Mouse (Mus musculus) gastrocnemius, postnatal 14 days (tissue): ENCODE measurements at regions not wholly inside any gene's neighbourhood (a gene's known extent, or its start where the extent isn't known, plus 50 kb on each side); places are given as distances from the start of the nearest gene placed in this dataset.
"Not testable (repeated sequence)": the region's sequence is repeated elsewhere in the genome, so short reads cannot be mapped to it uniquely, and the experiment has no call there.

Experiments
- DNase-seq: peaks from one replicate; pipeline ENCODE4 v3.0.0; 2021; ENCODE audit warnings: mixed read lengths
- intact Hi-C: fragments of 180-260 bp; cut with DNase I; formaldehyde crosslinking; loops from one replicate; pipeline ENCODE4 v1.15.1; 2025; ENCODE audit warnings: low total_unique reads

DNA sequence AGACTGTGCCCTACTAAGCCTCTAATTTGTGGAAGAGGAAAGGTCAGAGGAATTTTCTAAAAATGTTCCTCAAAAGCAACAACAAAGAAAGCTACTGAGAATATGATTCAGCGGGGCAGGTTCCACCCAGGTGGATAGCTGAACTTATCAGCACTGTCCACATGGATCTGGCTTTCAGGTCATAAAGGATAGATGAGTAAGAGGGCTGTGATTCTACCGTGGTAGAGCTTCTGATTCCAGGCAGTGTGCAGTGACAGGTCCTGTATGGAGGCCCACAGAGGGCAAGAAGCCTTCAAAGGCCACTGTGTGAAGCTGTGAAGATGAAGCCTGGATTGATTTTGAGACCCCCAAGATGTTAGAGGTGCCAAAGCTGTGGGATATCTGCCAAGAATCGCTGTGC is 51.8 kb downstream of the Teddm3 start:
- intact Hi-C loops, DNase-seq: not testable (repeated sequence)

DNA sequence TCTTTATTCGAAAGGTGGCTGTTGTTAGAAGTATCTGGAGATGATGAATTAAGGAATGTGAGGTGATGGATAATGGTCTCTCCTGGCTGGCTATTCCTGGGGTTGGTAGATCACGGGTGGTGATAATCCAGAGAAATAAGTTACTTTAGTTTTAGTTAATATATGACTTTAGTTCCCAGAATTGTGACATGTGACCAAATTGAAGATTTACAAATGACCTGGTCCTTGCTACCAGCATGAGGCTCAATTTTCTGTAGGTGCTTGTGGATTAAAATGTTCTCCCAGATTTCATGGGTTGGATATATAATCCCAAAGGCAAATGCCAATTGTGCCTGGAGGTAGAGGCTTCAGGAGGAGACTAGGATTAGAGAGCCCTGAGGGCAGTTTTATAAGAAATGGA is 53.7 kb downstream of the Teddm3 start:
- intact Hi-C loops, DNase-seq: not testable (repeated sequence)

DNA sequence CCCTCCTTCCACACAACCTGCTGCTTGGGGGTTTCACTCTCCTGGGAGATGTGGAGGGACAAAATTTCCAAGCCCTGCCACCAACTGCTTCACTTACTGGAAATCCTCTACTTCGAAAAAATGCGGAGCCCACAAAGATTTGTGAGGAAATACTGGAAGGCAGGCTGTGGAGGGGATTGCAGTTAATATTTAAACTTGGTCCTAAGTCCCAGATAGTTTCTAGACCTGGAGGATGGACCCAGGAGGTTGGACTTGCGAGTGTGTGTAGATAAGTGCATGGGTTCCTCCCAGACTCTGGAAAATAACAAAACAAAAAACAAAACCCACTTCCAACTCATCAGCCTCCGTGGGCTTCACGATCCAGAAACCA is 79.0 kb downstream of the Teddm3 start:
- DNase-seq, result no peak

DNA sequence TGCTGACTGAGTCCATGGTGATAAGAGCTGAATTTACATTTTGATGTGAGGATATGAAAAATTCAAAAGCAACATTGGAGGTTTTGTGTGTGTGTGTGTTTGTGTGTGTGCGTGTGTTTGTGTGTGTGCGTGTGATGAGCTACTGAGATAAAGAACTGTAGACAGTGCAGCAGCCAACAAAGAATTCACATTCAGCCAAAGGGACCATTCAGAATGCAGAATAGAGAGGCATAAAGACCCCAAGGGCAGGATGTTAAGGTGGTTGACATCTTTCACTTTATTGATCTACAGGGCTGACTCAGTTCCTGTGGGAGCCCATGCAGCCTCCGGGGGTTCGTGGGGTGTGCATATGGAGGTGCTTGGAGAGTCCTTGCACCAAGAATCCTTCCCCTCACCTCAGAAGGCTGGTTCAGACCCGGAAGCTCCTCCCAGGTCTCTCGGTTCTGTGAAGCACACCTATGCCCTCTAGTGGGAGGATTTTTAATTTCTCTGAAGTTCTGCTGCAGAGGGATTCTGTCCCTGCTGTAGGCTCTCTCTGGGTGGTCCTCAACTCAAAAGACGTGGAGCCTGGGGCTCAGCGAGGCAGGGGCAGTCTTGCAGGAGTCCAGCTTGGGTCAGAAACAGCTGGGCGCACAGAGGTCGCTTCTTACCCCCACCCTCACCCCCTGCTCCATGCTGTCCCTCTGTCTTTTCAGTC is 79.6 kb downstream of the Teddm3 start:
- not testable (repeated sequence) for DNase-seq
- intact Hi-C loops, result loop anchor here (10.0 kb wide), 1 partner anchor 169 kb away; no protein-coding TSS in a partner anchor

More for the DNA sequence above, 79.0 kb downstream of the Teddm3 start:
- intact Hi-C loops, result loop anchor here (10.0 kb wide), 1 partner anchor 170 kb away; no protein-coding TSS in a partner anchor

DNA sequence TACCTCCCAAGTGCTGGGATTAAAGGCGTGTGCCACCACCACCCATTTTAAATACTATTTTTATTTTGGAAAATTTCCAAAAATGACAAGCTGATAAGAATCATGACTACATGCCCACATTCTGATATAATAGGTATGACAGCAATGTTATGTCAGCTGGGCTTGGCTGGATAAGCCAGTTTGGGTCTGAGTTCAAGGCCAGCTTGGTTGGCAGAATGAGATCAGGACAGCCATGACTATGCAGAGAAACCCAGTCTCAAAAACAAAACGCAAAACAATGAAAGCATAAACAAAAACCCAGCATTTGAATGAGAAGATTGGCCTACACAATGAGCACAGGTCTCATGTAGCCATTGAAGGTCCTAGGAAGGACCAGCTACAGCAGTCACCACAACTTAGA is 93.6 kb downstream of the Teddm3 start:
- no peak for DNase-seq
- intact Hi-C loops, result no loop called here

DNA sequence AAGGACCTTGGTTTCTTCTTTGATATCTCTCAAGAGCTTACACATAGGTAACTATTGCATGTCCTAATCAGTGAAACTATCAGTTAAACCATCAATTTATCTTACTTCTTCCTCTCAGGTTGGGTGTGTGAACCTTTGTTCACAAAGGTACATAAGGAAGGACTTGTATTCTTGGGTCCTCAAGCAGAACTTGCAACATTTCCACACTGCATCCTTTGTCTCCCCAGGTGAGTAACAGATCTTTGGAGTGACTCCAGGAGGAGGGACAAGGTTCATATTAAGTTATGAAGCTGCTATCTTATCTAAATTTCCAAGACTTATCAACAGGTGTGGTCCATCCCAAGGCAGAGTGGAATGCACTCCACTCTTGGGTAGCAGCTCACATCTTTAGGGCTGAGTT is 99.0 kb downstream of the Teddm3 start:
- intact Hi-C loops, result no loop called here

DNA sequence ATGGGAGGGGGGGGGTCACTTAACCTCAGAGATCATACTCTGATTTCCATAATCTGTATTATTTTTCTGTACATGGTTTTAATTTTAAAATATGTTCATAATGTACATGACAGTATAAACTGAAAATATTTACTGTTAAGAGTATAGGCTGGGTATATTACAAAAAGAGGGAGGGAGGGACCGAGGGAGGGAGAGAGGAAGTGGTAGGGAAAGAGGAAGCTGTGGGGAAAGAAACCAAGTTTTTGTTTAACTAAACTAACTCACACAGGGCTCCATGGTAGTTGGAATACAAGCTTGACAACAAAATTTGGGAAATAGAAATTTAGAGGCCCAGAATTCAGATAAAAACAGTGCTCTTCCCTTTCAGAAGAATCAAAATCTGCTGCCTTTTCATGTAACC is 131.7 kb downstream of the Teddm3 start:
- DNase-seq, intact Hi-C loops: not testable (repeated sequence)

More for the DNA sequence above, 99.0 kb downstream of the Teddm3 start:
- DNase-seq, result no peak

DNA sequence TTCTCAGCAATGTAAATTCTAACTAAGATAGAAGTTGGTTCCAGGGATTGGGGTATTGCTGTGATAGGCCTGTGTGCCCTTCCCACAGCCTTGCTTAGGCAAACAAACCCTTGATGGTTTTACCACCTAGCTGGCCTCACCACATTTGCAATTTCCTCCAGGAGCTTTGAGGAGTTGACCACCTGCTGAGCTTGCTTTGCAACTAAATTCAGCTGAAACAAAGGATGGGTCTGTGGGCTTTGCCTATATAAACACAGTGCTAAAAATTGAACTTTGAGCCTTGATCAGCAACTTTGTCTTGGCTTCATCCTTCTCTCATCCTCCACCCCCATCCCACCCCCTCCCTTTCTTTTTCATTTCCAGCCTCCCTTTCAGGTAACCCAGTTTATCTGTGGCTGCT is 148.9 kb downstream of the Teddm3 start:
- DNase-seq, result no peak
- intact Hi-C loops, result no loop called here

DNA sequence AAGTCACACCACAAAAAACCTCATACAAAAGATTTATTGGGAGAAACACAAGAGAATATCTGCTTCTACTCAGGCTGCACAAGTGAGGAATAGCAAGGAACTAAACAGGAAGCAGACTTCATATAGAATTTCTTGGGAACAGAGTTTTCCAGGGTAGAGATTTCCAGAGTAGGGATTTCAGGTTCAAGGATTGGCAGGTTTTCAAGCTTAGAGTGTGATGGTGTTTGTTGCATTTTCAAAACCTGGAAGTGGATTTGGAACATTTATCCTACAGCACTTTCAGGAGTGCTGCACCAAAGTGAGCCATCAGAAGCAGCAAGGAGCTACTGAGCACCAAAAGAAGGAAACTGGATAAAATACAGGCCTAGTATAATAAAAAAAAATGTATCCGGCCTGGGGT is 152.7 kb downstream of the Teddm3 start:
- DNase-seq, result no peak
- intact Hi-C loops, result no loop called here

DNA sequence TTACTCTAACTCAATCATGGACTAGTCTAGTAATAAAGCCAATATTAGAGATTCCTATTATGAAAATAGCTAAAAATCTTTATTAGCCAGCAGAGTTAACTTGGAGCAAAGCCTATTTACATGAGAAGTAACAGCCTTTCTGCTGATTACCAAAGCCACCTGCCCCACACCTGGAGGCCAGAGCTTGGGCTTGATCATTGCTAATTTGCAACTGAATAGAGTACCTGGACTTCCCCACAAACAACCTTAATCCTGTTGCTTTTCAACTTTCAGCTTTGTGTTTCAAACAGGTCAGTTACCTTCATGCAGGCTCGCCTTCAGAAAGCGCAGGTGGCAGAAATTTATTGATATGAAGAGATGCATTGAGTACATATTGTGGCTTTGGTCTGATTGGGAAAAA is 163.3 kb downstream of the Teddm3 start:
- intact Hi-C loops, result no loop called here
- no peak for DNase-seq

DNA sequence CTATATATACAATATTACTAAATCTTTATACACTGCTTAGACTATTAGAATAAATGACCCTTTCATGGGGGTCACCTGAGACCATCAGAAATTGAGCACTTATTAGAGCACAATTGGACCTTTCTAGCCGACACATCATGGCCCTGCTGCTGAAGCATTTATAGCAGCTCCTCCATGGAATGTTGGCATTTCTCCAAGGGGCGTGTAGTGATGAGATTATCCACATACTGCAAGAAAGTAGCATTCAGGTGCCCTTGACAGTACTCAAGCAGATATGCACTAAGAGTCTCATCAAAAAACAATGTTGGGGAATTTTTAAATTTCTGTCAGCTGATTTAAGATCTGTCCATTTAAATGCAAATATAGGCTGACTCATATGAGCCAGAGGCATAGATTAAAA is 178.4 kb downstream of the Teddm3 start:
- intact Hi-C loops, result no loop called here
- DNase-seq, result no peak

DNA sequence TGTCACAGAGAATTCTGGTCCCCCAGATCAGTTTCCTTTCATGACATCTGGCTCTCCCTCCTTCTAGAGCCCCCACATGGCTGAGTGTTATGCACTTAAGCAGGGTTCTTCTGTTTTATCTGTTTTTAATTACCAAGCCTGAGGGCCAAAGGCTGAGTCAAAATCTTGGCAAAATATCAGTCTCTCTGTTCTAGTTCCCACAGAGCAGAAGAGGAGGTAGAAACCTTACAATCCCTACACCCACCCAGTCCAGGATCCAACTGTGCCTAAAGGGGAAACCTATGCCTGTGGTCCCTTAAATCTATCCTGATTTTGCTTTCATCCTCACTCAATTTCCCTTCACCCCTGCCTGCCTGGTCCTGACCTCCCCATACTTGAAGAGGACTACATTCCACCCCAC is 181.4 kb downstream of the Teddm3 start:
- intact Hi-C loops, result no loop called here

DNA sequence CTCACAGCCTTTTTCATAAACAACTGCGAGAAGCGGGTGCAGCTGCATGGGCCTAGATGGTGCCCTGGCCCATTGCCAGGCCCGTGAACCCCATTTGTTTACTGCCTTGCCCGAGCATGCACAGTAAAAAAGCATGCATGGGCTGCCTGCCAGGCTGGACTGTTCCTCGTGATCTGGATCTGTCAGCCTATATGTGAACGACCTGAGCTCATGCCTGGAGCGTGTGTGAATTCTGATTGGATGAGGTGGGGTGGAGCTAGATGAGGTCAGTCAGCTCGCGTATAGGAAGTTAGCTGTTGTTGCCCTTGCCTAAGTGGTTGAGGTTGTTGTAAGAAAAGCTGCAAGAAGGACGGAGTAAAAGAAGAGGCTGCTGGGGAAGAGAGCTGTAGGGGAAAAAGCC is 194.9 kb downstream of the Teddm3 start:
- intact Hi-C loops, result no loop called here
- DNase-seq, result no peak

More for the DNA sequence above, 181.4 kb downstream of the Teddm3 start:
- no peak for DNase-seq

DNA sequence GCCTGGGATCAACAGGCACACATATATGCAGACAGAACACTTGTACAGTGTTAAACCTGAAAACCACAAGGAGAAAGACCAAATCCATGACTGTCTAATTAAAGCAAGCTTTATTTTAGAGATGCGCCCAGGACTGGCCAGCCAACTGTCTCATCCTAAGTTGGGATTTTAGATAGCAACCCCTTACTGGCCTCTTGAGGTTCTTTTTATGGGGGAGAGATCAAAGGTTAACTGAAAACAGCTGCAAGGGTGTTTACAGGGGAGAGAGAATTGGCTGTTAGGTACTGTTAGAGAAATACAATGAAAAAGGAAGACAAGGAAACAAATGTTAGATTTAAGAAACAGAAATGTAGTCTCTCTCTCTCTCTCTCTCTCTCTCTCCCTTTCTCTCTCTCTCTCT is 202.4 kb upstream of the Thpo start:
- intact Hi-C loops, result no loop called here
- no peak for DNase-seq

DNA sequence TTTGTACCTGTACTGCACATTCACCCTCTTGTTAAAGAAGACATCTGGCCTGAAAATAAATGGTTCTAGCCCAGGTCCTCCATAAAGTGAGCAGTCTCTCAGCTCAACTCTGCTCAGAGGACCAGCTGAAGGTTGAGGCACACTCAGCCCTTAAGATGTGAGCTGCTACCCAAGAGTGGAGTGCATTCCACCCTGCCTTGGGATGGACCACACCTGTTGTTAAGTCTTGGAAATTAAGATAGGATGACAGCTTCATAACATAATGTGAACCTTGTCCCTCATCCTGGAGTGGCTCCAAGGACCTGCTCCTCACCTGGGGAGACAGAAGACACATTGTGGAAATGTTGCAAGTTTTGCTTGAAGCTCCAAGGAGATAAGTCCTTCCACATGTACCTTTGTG is 200.5 kb upstream of the Thpo start:
- DNase-seq, intact Hi-C loops: not testable (repeated sequence)

DNA sequence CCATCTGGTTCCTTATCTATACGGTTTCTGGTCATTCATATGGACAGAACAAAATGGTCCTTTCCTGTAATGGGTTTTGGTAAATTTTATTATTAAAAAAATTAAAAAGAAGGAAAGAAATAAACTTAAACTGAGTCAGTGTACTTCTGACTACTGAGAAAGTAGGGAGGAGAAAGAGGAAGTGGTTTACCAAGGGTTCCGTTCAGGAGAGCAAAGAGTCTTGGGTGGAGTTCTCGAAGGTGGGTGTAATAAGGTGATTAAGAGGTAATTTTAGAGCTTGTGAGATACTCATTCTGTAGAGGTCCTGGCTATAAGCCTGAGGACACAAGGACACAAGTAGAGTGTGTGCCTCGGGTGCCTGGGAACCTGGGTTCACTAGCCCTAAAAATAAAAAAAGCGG is 195.7 kb upstream of the Thpo start:
- intact Hi-C loops, DNase-seq: not testable (repeated sequence)

DNA sequence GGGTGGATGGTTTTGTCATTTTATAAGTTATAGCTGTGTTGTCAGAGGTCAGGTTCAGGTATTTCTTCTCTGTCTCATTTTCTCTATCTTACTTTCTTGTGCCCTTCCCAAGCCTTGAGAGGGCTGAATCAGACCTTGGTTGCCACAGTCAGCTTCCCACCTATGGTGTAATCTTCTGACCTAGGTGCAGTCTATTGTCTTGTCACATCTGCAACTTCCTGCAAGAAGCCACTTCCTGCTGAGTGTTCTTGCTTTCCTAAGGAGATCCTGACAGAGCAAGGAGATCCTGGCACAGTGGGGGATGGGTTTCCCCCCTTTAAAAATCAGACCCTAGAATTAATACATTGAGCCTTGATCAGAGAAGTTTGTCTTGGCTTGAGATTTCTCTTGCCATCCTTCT is 191.5 kb upstream of the Thpo start:
- DNase-seq, intact Hi-C loops: not testable (repeated sequence)

DNA sequence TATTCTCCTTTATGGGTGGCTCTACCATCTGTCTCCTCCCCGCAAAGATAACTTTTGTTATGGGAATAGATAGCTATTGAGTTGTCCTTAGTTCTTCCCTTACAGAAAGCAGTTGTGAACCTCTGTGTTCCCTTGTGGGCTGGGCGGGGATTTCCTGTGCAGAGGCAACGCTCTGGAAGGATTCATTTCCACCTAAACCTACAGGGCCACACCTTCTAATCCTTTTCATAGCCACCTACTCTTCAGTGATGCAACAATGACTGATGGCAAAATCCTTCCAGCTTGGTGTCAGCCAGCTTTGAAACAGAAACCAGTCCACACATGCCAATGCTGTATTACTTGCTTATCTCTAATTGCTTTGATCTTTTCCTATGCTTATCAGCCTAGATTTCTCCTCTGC is 176.6 kb upstream of the Thpo start:
- DNase-seq, intact Hi-C loops: not testable (repeated sequence)

DNA sequence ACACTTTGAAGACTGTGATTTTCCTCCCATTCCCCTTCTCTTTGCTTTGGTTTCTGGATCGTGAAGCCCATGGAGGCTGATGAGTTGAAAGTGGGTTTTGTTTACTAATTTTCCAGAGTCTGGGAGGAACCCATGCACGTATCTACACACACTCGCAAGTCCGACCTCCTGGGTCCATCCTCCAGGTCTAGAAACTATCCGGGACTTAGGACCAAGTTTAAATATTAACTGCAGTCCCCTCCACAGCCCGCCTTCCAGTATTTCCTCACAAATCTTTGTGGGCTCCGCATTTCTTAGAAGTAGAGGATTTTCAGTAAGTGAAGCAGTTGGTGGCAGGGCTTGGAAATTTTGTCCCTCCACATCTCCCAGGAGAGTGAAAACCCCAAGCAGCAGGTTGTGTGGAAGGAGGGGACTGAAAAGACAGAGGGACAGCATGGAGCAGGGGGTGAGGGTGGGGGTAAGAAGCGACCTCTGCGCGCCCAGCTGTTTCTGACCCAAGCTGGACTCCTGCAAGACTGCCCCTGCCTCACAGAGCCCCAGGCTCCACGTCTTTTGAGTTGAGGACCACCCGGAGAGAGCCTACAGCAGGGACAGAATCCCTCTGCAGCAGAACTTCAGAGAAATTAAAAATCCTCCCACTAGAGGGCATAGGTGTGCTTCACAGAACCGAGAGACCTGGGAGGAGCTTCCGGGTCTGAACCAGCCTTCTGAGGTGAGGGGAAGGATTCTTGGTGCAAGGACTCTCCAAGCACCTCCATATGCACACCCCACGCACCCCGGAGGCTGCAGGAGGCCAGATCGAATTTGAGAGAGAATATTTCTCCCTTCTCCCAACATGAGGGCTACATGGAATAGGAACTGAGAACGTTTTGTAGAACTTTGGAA is 174.4 kb upstream of the Thpo start:
- intact Hi-C loops, result loop anchor here (10.0 kb wide), 1 partner anchor 166 kb away; no protein-coding TSS in a partner anchor
- not testable (repeated sequence) for DNase-seq

DNA sequence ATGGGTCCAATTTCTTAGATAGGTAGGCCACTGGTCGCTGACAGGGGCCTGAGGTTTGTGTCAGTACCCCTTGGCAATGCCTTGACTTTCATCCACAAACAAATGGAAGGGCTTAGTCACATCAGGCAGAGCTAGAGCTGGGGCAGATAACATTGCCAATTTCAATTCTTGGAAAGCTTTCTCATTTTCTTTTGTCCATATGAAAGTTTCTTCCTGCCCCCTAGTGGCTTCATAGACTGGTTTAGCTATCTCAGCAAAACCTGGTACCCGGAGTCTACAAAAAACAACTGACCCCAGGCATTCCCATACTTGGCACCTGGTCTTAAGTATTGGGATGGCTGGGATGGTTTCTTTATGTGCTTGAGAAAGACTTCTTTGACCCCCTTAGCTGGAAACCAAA is 161.4 kb upstream of the Thpo start:
- intact Hi-C loops, result loop anchor here (5.0 kb wide), 1 partner anchor 88 kb away; no protein-coding TSS in a partner anchor
- DNase-seq, result no peak

DNA sequence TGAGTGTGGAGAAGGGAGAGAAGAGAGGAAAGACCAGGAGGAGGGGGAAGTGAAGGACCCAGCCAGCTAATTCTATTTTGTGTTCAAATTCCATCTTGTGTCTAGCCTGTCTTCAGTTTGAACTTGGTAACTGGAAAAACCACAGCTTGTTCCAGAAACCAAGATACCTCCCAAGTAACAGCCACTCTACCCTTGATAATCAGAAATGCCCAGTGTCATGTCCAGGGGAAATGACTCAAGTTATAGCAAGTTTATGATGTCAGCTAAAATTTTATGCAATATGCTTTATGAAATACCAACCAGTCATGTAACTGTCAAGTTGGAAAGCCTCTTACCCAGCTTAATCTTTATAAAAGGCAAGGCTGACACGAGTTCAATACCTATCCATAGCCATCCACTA is 137.4 kb upstream of the Thpo start:
- intact Hi-C loops, result no loop called here
- no peak for DNase-seq
